Mouse (Mus musculus) cortical plate, adult 2 months (tissue): ENCODE measurements at regions not wholly inside any gene's neighbourhood (a gene's known extent, or its start where the extent isn't known, plus 50 kb on each side); places are given as distances from the start of the nearest gene placed in this dataset.

Source experiments
- H3K27ac ChIP-seq: fragments of 200-500 bp; 2 replicates; pipeline ENCODE4 v1.5.1; 2012; ENCODE audit warnings: low read length, control low read depth, inconsistent platforms; ENCODE audit not compliant: insufficient read depth
- H3K4me1 ChIP-seq: fragments of 200-500 bp; 2 replicates; pipeline ENCODE4 v1.6.1; 2011; ENCODE audit warnings: low read length; ENCODE audit not compliant: control insufficient read depth, insufficient read depth
- H3K4me3 ChIP-seq: fragments of 200-500 bp; 2 replicates; pipeline ENCODE4 v1.5.1; 2011; ENCODE audit warnings: mild to moderate bottlenecking, low read length, control low read depth; ENCODE audit not compliant: insufficient read depth
- CTCF ChIP-seq: fragments of 200-500 bp; IDR thresholded peaks from 2 replicates; pipeline ENCODE4 v1.5.1; 2011; ENCODE audit warnings: mild to moderate bottlenecking, control low read depth, low read length; ENCODE audit not compliant: insufficient read depth; ENCODE audit errors: extremely low read depth
- POLR2A ChIP-seq: fragments of 200-500 bp; IDR thresholded peaks from 2 replicates; pipeline ENCODE4 v1.6.1; 2011; ENCODE audit warnings: mild to moderate bottlenecking, low read length, control low read depth; ENCODE audit not compliant: insufficient read depth; ENCODE audit errors: extremely low read depth

- H3K27ac ChIP-seq = no peak overlapping the region
- no peak for TF ChIP-seq POLR2A
- TF ChIP-seq CTCF = no peak
- H3K4me3 ChIP-seq = no peak overlapping the region
- H3K4me1 ChIP-seq = no peaks in the 10 kb centered on the region
These were observed 77.6 kb upstream of the Foxc1 start for GRCm38 (mm10) chr13:31728862-31729261.

DNA sequence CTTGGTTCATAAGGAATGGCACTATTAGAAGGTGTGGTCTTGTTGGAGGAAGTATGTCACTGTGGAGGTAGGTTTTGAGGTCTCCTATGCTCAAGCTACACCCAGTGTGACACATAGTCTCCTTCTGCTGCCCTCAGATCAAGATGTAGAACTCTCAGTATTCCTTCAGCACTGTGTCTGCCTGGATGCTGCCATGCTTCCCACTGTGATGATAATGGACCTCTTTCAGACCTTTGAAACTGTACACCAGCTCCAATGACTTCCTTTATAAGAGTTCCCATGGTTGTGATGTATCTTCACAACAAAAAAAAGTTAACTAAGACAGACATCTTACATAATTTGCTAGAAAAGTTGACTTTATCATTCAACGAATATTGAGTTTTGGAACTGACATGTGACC lies 60.2 kb upstream of the Foxc1 start:
- no peak overlapping the region for H3K4me3 ChIP-seq
- no peak overlapping the region for H3K27ac ChIP-seq
- TF ChIP-seq CTCF (no peak), POLR2A (no peak)
- no peaks in the 10 kb centered on the region for H3K4me1 ChIP-seq
